Mouse (Mus musculus): ENCODE measurements around the gene Rbm33. TPM values are rescaled to one million over a fixed set of nuclear protein-coding genes. Genes with fewer than 3 reads are reported as not detected.
A peak's percentile ranks its signal among the peaks of the same experiment; 100 is the strongest.

The Rbm33 gene
- polyA plus RNA-seq, 1 experiment, result 52.6 TPM

- DNase-seq (ENCODE audit: extremely low spot score in 1 of 2, low spot score in 1 of 2), result no peak
Measured at GRCm38 (mm10) chr5:28399451-28400115, 82.7 kb downstream of the Rbm33 start.

- DNase-seq (ENCODE audit: extremely low spot score in 1 of 2, low spot score in 1 of 2), result no peak
Measured at GRCm38 (mm10) chr5:28402756-28403155, 85.8 kb downstream of the Rbm33 start.

GRCm38 (mm10) chr5:28406662-28407061 is 89.7 kb downstream of the Rbm33 start:
- no peak for DNase-seq (ENCODE audit: extremely low spot score in 1 of 2, low spot score in 1 of 2)

GRCm38 (mm10) chr5:28412006-28412685 is 95.2 kb downstream of the Rbm33 start:
- no peak for DNase-seq (ENCODE audit: extremely low spot score in 1 of 2, low spot score in 1 of 2)

GRCm38 (mm10) chr5:28413533-28413932 is 96.6 kb downstream of the Rbm33 start:
- DNase-seq (ENCODE audit: extremely low spot score in 1 of 2, low spot score in 1 of 2), result no peak

- no peak for DNase-seq (ENCODE audit: extremely low spot score in 1 of 2, low spot score in 1 of 2)
Measured at GRCm38 (mm10) chr5:28414076-28414475, 97.2 kb downstream of the Rbm33 start.

- no peak for DNase-seq (ENCODE audit: extremely low spot score in 1 of 2, low spot score in 1 of 2)
Measured at GRCm38 (mm10) chr5:28416029-28416428, 99.1 kb downstream of the Rbm33 start.

- no peak for DNase-seq (ENCODE audit: extremely low spot score in 1 of 2, low spot score in 1 of 2)
Measured at GRCm38 (mm10) chr5:28418734-28419133, 101.8 kb downstream of the Rbm33 start.

- DNase-seq (ENCODE audit: extremely low spot score in 1 of 2, low spot score in 1 of 2), result no peak
Measured at GRCm38 (mm10) chr5:28419640-28420265, 102.8 kb downstream of the Rbm33 start.

GRCm38 (mm10) chr5:28423781-28424180 is 106.9 kb downstream of the Rbm33 start:
- DNase-seq (ENCODE audit: extremely low spot score in 1 of 2, low spot score in 1 of 2), result peak in 1 of 2 experiments; percentile 0

- DNase-seq (ENCODE audit: extremely low spot score in 1 of 2, low spot score in 1 of 2), result no peak
Measured at GRCm38 (mm10) chr5:28425926-28426325, 109.0 kb downstream of the Rbm33 start.

- no peak for DNase-seq (ENCODE audit: extremely low spot score in 1 of 2, low spot score in 1 of 2)
Measured at GRCm38 (mm10) chr5:28450126-28450890, 133.4 kb downstream of the Rbm33 start.

GRCm38 (mm10) chr5:28451053-28451638 is 134.2 kb downstream of the Rbm33 start:
- DNase-seq (ENCODE audit: extremely low spot score in 1 of 2, low spot score in 1 of 2), result peak; percentile 58 to 93

- no peak for DNase-seq (ENCODE audit: extremely low spot score in 1 of 2, low spot score in 1 of 2)
Measured at GRCm38 (mm10) chr5:28453086-28453485, 136.2 kb downstream of the Rbm33 start.

- no peak for DNase-seq (ENCODE audit: extremely low spot score in 1 of 2, low spot score in 1 of 2)
Measured at GRCm38 (mm10) chr5:28453523-28453922, 136.6 kb downstream of the Rbm33 start.

- no peak for DNase-seq (ENCODE audit: extremely low spot score in 1 of 2, low spot score in 1 of 2)
Measured at GRCm38 (mm10) chr5:28454546-28454945, 137.6 kb downstream of the Rbm33 start.

GRCm38 (mm10) chr5:28455721-28456120 is 138.8 kb downstream of the Rbm33 start:
- DNase-seq (ENCODE audit: extremely low spot score in 1 of 2, low spot score in 1 of 2), result no peak

- no peak for DNase-seq (ENCODE audit: extremely low spot score in 1 of 2, low spot score in 1 of 2)
Measured at GRCm38 (mm10) chr5:28456366-28456765, 139.4 kb downstream of the Rbm33 start.

- no peak for DNase-seq (ENCODE audit: extremely low spot score in 1 of 2, low spot score in 1 of 2)
Measured at GRCm38 (mm10) chr5:28457921-28458641, 141.2 kb downstream of the Rbm33 start.

GRCm38 (mm10) chr5:28458821-28459240 is 141.9 kb downstream of the Rbm33 start:
- no peak for DNase-seq (ENCODE audit: extremely low spot score in 1 of 2, low spot score in 1 of 2)

All from frontal cortex, adult 2 months (tissue).